Mouse (Mus musculus) liver, postnatal 0 days (tissue): Measurements from ENCODE around the gene Cyp2d22.

ENCODE experiments used
- CTCF ChIP-seq: sonication (generic); IDR thresholded peaks from 2 replicates; pipeline ENCODE4 v1.5.1; 2016; ENCODE audit warnings: antibody characterized with exemption, low read depth
- EP300 ChIP-seq: IDR thresholded peaks from 2 replicates; pipeline ENCODE4 v1.6.1; 2016; ENCODE audit warnings: antibody characterized with exemption, low read depth, mild to moderate bottlenecking

GRCm38 (mm10) chr15:82346580-82347302 lies 33.3 kb downstream of the Cyp2d22 start:
- TF ChIP-seq CTCF (peak; percentile 36), EP300 (no peak)
